Mouse (Mus musculus) right cerebral cortex, postnatal 10 days (tissue): ENCODE data around the gene Shisa5.
A peak's percentile ranks its signal among the peaks of the same experiment; 100 is the strongest.

Source experiments
- DNase-seq, 2 experiments: peaks; one replicate each; pipeline ENCODE4 v3.0.0; 2021; ENCODE audit warnings: low spot score in 2 of 2

Shisa5 gene

GRCm38 (mm10) chr9:109053851-109054250 is 15.5 kb downstream of the Shisa5 start:
- DNase-seq: peak; percentile 12 to 22

GRCm38 (mm10) chr9:109054712-109055111 is 16.3 kb downstream of the Shisa5 start:
- peak; percentile 84 to 91 for DNase-seq

- DNase-seq: peak; percentile 31 to 53
Measured at GRCm38 (mm10) chr9:109055271-109056030, 17.1 kb downstream of the Shisa5 start.

GRCm38 (mm10) chr9:109056081-109056690 is 17.8 kb downstream of the Shisa5 start:
- DNase-seq: peak in 1 of 2 experiments; percentile 27

GRCm38 (mm10) chr9:109056916-109057315 is 18.6 kb downstream of the Shisa5 start:
- peak; percentile 27 for DNase-seq

- DNase-seq: peak; percentile 14 to 21
Measured at GRCm38 (mm10) chr9:109057543-109057942, 19.2 kb downstream of the Shisa5 start.

- peak in 1 of 2 experiments; percentile 28 for DNase-seq
Measured at GRCm38 (mm10) chr9:109058006-109058765, 19.8 kb downstream of the Shisa5 start.

- DNase-seq: peak; percentile 91 to 92
Measured at GRCm38 (mm10) chr9:109059136-109059903, 21.0 kb downstream of the Shisa5 start, which contains the start of gene Trex1. TSS of gene Trex1 (minus strand) at chr9:109059734.

GRCm38 (mm10) chr9:109060184-109060897 is 22.0 kb downstream of the Shisa5 start:
- DNase-seq: peak; percentile 49 to 65

GRCm38 (mm10) chr9:109060898-109061295 is 22.5 kb downstream of the Shisa5 start:
- peak in 1 of 2 experiments; percentile 18 for DNase-seq

- DNase-seq: no peak
Measured at GRCm38 (mm10) chr9:109068095-109068735, 29.9 kb downstream of the Shisa5 start.

GRCm38 (mm10) chr9:109073661-109074573 is 35.6 kb downstream of the Shisa5 start, which contains the start of gene Atrip:
TSS of gene Atrip (minus strand) at chr9:109074124.
- DNase-seq: peak; percentile 97

GRCm38 (mm10) chr9:109080516-109080915 is 42.2 kb downstream of the Shisa5 start:
- no peak for DNase-seq

GRCm38 (mm10) chr9:109081749-109082123 is 43.4 kb downstream of the Shisa5 start:
- DNase-seq: no peak

- peak; percentile 94 to 96 for DNase-seq
Measured at GRCm38 (mm10) chr9:109082124-109082800, 43.9 kb downstream of the Shisa5 start, which contains the start of the genes Ccdc51 and Tma7. TSS of gene Ccdc51 (plus strand) at chr9:109082493. TSS of gene Tma7 (minus strand) at chr9:109082587.

GRCm38 (mm10) chr9:109084922-109085321 is 46.6 kb downstream of the Shisa5 start:
- DNase-seq: no peak

- DNase-seq: peak; percentile 62 to 71
Measured at GRCm38 (mm10) chr9:109087987-109088386, 49.6 kb downstream of the Shisa5 start.

GRCm38 (mm10) chr9:109090446-109090845 is 52.1 kb downstream of the Shisa5 start:
- no peak for DNase-seq
